Mouse (Mus musculus) heart, postnatal 36 days (tissue): ENCODE measurements around the gene Gprc5b. TPM values are rescaled to one million over a fixed set of nuclear protein-coding genes. Genes with fewer than 3 reads are reported as not detected.

Experiments used
- DNase-seq, 2 experiments: peaks; one replicate each; pipeline ENCODE4 v3.0.0; 2021 to 2022
- intact Hi-C: fragments of 180-260 bp; cut with DNase I; formaldehyde crosslinking; loops from one replicate; pipeline ENCODE4 v1.15.1; 2025
- total RNA-seq, 2 experiments: library from RNA; stranded (reverse); gene quantifications; 2 replicates each; pipeline ENCODE4 v1.2.3; 2021

Gene Gprc5b
- total RNA-seq, 2 experiments from 2014 or later = 14.7 to 15.6 TPM

- intact Hi-C loops = loop anchor here (5.0 kb wide), 1 partner anchor 65 kb away; the partner anchor contains the start of genes Iqck and Knop1
- DNase-seq = peak; percentile 24 to 25
These were observed 72.4 kb downstream of the Gprc5b start for GRCm38 (mm10) chr7:118922441-118923202.

Other genes with a start within 250 kb of the Gprc5b start
- under 1 TPM; 0.33 to 0.35 TPM for gene Iqck, start 139.5 kb downstream of the Gprc5b start, total RNA-seq
- gene Knop1, start 139.0 kb downstream of the Gprc5b start, total RNA-seq = 10 to 100 TPM; 14.3 to 19.5 TPM
- not detected for gene Gpr139, start 189.4 kb upstream of the Gprc5b start, total RNA-seq